ENCODE assay signal across 18 mouse cellular contexts in genomic region chr5:113005941-113006391, GRCm38 (mm10). TPM values are rescaled to one million over a fixed set of nuclear protein-coding genes. Genes with fewer than 3 reads are reported as not detected.
DNase-seq lines count a peak whose midpoint lies in the region; ATAC-seq lines count a peak whose summit lies in the region.
"Had no signal": no experiment of that assay in that cellular context is flagged by ENCODE, and none has a peak within 500 bp of the region (broad histone marks: within the 10 kb centered on the region; RNA-seq: fewer than 3 reads in every experiment).

No protein-coding gene starts in this region.

- no peak overlapping the region for H3K4me2 ChIP-seq in lung, embryonic 16.5 days (ENCODE audit: low read depth, low read length)
- no peak overlapping the region for H3K4me2 ChIP-seq in intestine, embryonic 16.5 days (ENCODE audit: low read depth, low read length)
- H3K4me2 ChIP-seq: embryonic facial prominence, embryonic 13.5 days; heart, embryonic 11.5 days; kidney, embryonic 15.5 days; lung, embryonic 15.5 days; midbrain, embryonic 11.5 days had no signal

- H3K9ac ChIP-seq in lung, embryonic 16.5 days (ENCODE audit: low read length) = no peak overlapping the region
- H3K9ac ChIP-seq in intestine, embryonic 16.5 days (ENCODE audit: low read depth, low read length) = no peak overlapping the region
- H3K9ac ChIP-seq: embryonic facial prominence, embryonic 13.5 days; kidney, embryonic 15.5 days; lung, embryonic 15.5 days had no signal

- H3K27ac ChIP-seq in lung, embryonic 16.5 days (ENCODE audit: low read length) = no peak overlapping the region
- H3K27ac ChIP-seq in intestine, embryonic 16.5 days (ENCODE audit: low read length) = no peak overlapping the region
- H3K27ac ChIP-seq: embryonic facial prominence, embryonic 13.5 days; kidney, embryonic 15.5 days; lung, embryonic 15.5 days had no signal

- no peaks in the 10 kb centered on the region for H3K9me3 ChIP-seq in lung, embryonic 16.5 days (ENCODE audit: control insufficient read depth, low read length)
- H3K9me3 ChIP-seq in intestine, embryonic 16.5 days (ENCODE audit: control insufficient read depth, low read length) = no peaks in the 10 kb centered on the region
- H3K9me3 ChIP-seq: embryonic facial prominence, embryonic 13.5 days; kidney, embryonic 15.5 days; lung, embryonic 15.5 days had no signal

- peak; percentile 23 to 38 for DNase-seq in heart, postnatal 10 days
- DNase-seq in heart, postnatal 36 days = no peak
- DNase-seq in cerebellum, adult 9-11 months = peak; percentile 68
- no peak for DNase-seq in gastrocnemius, adult 8-10 months (ENCODE audit: low spot score in 2 of 2)
- DNase-seq in spleen, adult 18-20 months = no peak
- DNase-seq: adrenal gland, adult 2 months; gastrocnemius, postnatal 25 days; layer of hippocampus, postnatal 36 days; thymus, postnatal 36 days had no signal

- peak; percentile 12 for ATAC-seq in lung, embryonic 16.5 days (ENCODE audit: low read depth)
- ATAC-seq in intestine, embryonic 16.5 days = no peak
- ATAC-seq: forebrain, embryonic 16.5 days; inflammation-experienced regulatory T-cells, adult 6 months had no signal

- WGBS in lung, embryonic 16.5 days = 60% methylated on average over 7 of the region's 7 CpGs
- WGBS in intestine, embryonic 16.5 days = 69% methylated on average over 7 of the region's 7 CpGs

- H3K4me3 ChIP-seq in lung, embryonic 16.5 days (ENCODE audit: low read length) = no peak overlapping the region
- no peak overlapping the region for H3K4me3 ChIP-seq in intestine, embryonic 16.5 days (ENCODE audit: low read length)
- H3K4me3 ChIP-seq: embryonic facial prominence, embryonic 13.5 days; kidney, embryonic 15.5 days; lung, embryonic 15.5 days had no signal

- H3K27me3 ChIP-seq in lung, embryonic 16.5 days (ENCODE audit: control insufficient read depth, insufficient read depth, low read depth, low read length) = no peaks in the 10 kb centered on the region
- no peaks in the 10 kb centered on the region for H3K27me3 ChIP-seq in intestine, embryonic 16.5 days (replicated peaks; ENCODE audit: control insufficient read depth, insufficient read depth, low read length)
- H3K27me3 ChIP-seq: embryonic facial prominence, embryonic 13.5 days; lung, embryonic 15.5 days had no signal

- H3K4me1 ChIP-seq in lung, embryonic 16.5 days (replicated peaks; ENCODE audit: control insufficient read depth, insufficient read depth, low read length) = peaks cover 12% of the 10 kb centered on the region; the same call in 1 of the 2 replicates
- H3K4me1 ChIP-seq in intestine, embryonic 16.5 days (ENCODE audit: control insufficient read depth, insufficient read depth, low read length) = no peaks in the 10 kb centered on the region
- H3K4me1 ChIP-seq: kidney, embryonic 15.5 days had no signal

- H3K36me3 ChIP-seq in lung, embryonic 16.5 days (ENCODE audit: control insufficient read depth, insufficient read depth, low read length) = no peaks in the 10 kb centered on the region
- H3K36me3 ChIP-seq in intestine, embryonic 16.5 days (ENCODE audit: control insufficient read depth, insufficient read depth, low read length) = no peaks in the 10 kb centered on the region
- H3K36me3 ChIP-seq: embryonic facial prominence, embryonic 13.5 days; kidney, embryonic 15.5 days; lung, embryonic 15.5 days had no signal

- intact Hi-C loops in heart, postnatal 10 days (cut with DNase I) = no loop called here
- intact Hi-C loops in heart, postnatal 36 days (cut with DNase I) = no loop called here

RNA-seq across cellular contexts. Expression of gene Grk3, which starts 9.6 kb away (rescaled TPM):
- total RNA-seq in heart, postnatal 10 days (2021) = 10 to 100 TPM in 1 of 2 experiments, 1 to 10 TPM in 1; 9.1 to 17.6 TPM
- total RNA-seq in heart, postnatal 36 days (2021) = 1 to 10 TPM; 5.0 to 5.3 TPM
- polyA plus RNA-seq in lung, embryonic 16.5 days (2015; fragmentation: Nextera tagmentation; extraction: Ambion mirVana) = 19.1 and 21.8 TPM in 2 replicates
- 1 to 10 TPM; 5.0 to 7.0 (median 5.4) TPM for total RNA-seq in gastrocnemius, adult 8-10 months (2022)
- polyA plus RNA-seq in intestine, embryonic 16.5 days (2015; fragmentation: Nextera tagmentation; extraction: Ambion mirVana) = 10.6 and 11.9 TPM in 2 replicates

Comparison
In these comparisons a context has a peak if more than half of its experiments do, and no peak if none do; other contexts are left out.
1. DNase-seq: peak in heart, postnatal 10 days (2 of 2) and cerebellum, adult 9-11 months (single experiment); none in heart, postnatal 36 days (0 of 2), gastrocnemius, adult 8-10 months (0 of 2) and spleen, adult 18-20 months (0 of 2).